Mouse (Mus musculus): ENCODE measurements around the gene Gm9817. TPM values are rescaled to one million over a fixed set of nuclear protein-coding genes. Genes with fewer than 3 reads are reported as not detected.

Gm9817 gene
- total and polyA plus RNA-seq, 2 experiments from 2014 or later = 0.11 TPM; not detected in 1

GRCm38 (mm10) chr13:45070366-45070765, 8.1 kb upstream of the Gm9817 start:
- no peak overlapping the region for H3K9ac ChIP-seq (replicated peaks; ENCODE audit: low read depth, low read length)
- H3K4me1 ChIP-seq (ENCODE audit: control insufficient read depth, insufficient read depth) = no peaks in the 10 kb centered on the region
- H3K36me3 ChIP-seq (replicated peaks; ENCODE audit: control insufficient read depth, insufficient read depth, low read length) = no peaks in the 10 kb centered on the region
- no peak overlapping the region for H3K27ac ChIP-seq (ENCODE audit: low read depth)
- H3K27me3 ChIP-seq (ENCODE audit: control insufficient read depth, insufficient read depth, low read length) = no peaks in the 10 kb centered on the region
- TF ChIP-seq EP300 (IDR thresholded peaks at IDR 0.05; ENCODE audit: low read depth) (no peak), CTCF (IDR thresholded peaks at IDR 0.05; ENCODE audit: low read depth) (no peak)
- no peak overlapping the region for H3K4me3 ChIP-seq (ENCODE audit: low read depth, low read length)
- H3K4me2 ChIP-seq (ENCODE audit: low read depth, low read length) = no peak overlapping the region
- 0 out of 2 replicates have a peak, but pooled peaks cover 7% of the 10 kb centered on the region for H3K9me3 ChIP-seq (replicated peaks; ENCODE audit: control insufficient read depth, low read length)
- no peak for ATAC-seq (ENCODE audit: insufficient read depth, low read depth)
- DNase-seq (ENCODE audit: low spot score) = no peak
- 45% methylated on average over 6 of the region's 6 CpGs for WGBS

- H3K4me2 ChIP-seq (ENCODE audit: low read depth, low read length) = no peak overlapping the region
- H3K4me3 ChIP-seq (ENCODE audit: low read depth, low read length) = no peak overlapping the region
- H3K27ac ChIP-seq (ENCODE audit: low read depth) = no peak overlapping the region
- H3K4me1 ChIP-seq (ENCODE audit: control insufficient read depth, insufficient read depth) = no peaks in the 10 kb centered on the region
- TF ChIP-seq CTCF (IDR thresholded peaks at IDR 0.05; ENCODE audit: low read depth) = no peak
- TF ChIP-seq EP300 (IDR thresholded peaks at IDR 0.05; ENCODE audit: low read depth) = no peak
- H3K9me3 ChIP-seq (replicated peaks; ENCODE audit: control insufficient read depth, low read length) = 0 out of 2 replicates have a peak, but pooled peaks cover 7% of the 10 kb centered on the region
- no peaks in the 10 kb centered on the region for H3K27me3 ChIP-seq (ENCODE audit: control insufficient read depth, insufficient read depth, low read length)
- no peak for DNase-seq (ENCODE audit: low spot score)
- no peak for ATAC-seq (ENCODE audit: insufficient read depth, low read depth)
- no peak overlapping the region for H3K9ac ChIP-seq (replicated peaks; ENCODE audit: low read depth, low read length)
- H3K36me3 ChIP-seq (replicated peaks; ENCODE audit: control insufficient read depth, insufficient read depth, low read length) = no peaks in the 10 kb centered on the region
Observed at GRCm38 (mm10) chr13:45075012-45075411, 3.5 kb upstream of the Gm9817 start.

GRCm38 (mm10) chr13:45075715-45076114, 2.8 kb upstream of the Gm9817 start:
- ATAC-seq (ENCODE audit: insufficient read depth, low read depth) (no peak), DNase-seq (ENCODE audit: low spot score) (no peak)
- WGBS = 92% methylated on average over 2 of the region's 2 CpGs
- H3K4me3 ChIP-seq (ENCODE audit: low read depth, low read length) = no peak overlapping the region
- H3K27me3 ChIP-seq (ENCODE audit: control insufficient read depth, insufficient read depth, low read length) = no peaks in the 10 kb centered on the region
- H3K9ac ChIP-seq (replicated peaks; ENCODE audit: low read depth, low read length) = no peak overlapping the region
- H3K36me3 ChIP-seq (replicated peaks; ENCODE audit: control insufficient read depth, insufficient read depth, low read length) = no peaks in the 10 kb centered on the region
- TF ChIP-seq EP300 (IDR thresholded peaks at IDR 0.05; ENCODE audit: low read depth) = no peak
- TF ChIP-seq CTCF (IDR thresholded peaks at IDR 0.05; ENCODE audit: low read depth) = no peak
- 0 out of 2 replicates have a peak, but pooled peaks cover 7% of the 10 kb centered on the region for H3K9me3 ChIP-seq (replicated peaks; ENCODE audit: control insufficient read depth, low read length)
- H3K4me1 ChIP-seq (ENCODE audit: control insufficient read depth, insufficient read depth) = no peaks in the 10 kb centered on the region
- no peak overlapping the region for H3K27ac ChIP-seq (ENCODE audit: low read depth)
- no peak overlapping the region for H3K4me2 ChIP-seq (ENCODE audit: low read depth, low read length)

- no peak overlapping the region for H3K27ac ChIP-seq (ENCODE audit: low read depth)
- WGBS = 86% methylated on average over 3 of the region's 3 CpGs
- no peak overlapping the region for H3K9ac ChIP-seq (replicated peaks; ENCODE audit: low read depth, low read length)
- no peak overlapping the region for H3K4me3 ChIP-seq (ENCODE audit: low read depth, low read length)
- TF ChIP-seq EP300 (IDR thresholded peaks at IDR 0.05; ENCODE audit: low read depth) = no peak
- TF ChIP-seq CTCF (IDR thresholded peaks at IDR 0.05; ENCODE audit: low read depth) = no peak
- H3K9me3 ChIP-seq (replicated peaks; ENCODE audit: control insufficient read depth, low read length) = peaks cover 8% of the 10 kb centered on the region; the same call in 1 of the 2 replicates
- no peak for ATAC-seq (ENCODE audit: insufficient read depth, low read depth)
- no peaks in the 10 kb centered on the region for H3K36me3 ChIP-seq (replicated peaks; ENCODE audit: control insufficient read depth, insufficient read depth, low read length)
- H3K4me1 ChIP-seq (ENCODE audit: control insufficient read depth, insufficient read depth) = peaks cover 9% of the 10 kb centered on the region; the same call in 1 of the 2 replicates
- no peaks in the 10 kb centered on the region for H3K27me3 ChIP-seq (ENCODE audit: control insufficient read depth, insufficient read depth, low read length)
- H3K4me2 ChIP-seq (ENCODE audit: low read depth, low read length) = no peak overlapping the region
- no peak for DNase-seq (ENCODE audit: low spot score)
Observed at GRCm38 (mm10) chr13:45080771-45081170, 2.3 kb downstream of the Gm9817 start.

DNA sequence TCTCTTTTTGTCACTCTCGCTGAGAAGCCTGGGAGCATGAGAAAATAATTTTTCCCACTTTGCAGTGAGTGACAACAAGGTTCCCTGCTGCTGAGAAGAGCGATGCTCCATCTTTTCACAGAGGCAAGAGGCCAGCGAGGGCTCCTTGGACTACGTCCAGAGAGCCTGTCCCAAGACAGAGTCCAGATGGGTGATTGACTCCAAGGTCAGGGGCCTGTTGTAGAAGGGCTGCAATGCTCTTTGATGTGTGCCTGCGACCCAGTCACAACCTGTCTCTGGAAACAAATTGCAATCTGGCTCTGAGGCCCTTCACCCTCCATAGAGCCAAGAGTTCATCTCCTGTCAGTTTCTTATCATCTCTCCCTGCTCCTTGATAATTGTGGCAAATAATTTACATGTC, 5.2 kb downstream of the Gm9817 start:
- Histone ChIP-seq H3K9me3 (replicated peaks; ENCODE audit: control insufficient read depth, low read length) (peaks cover 8% of the 10 kb centered on the region; the same call in 1 of the 2 replicates), H3K36me3 (replicated peaks; ENCODE audit: control insufficient read depth, insufficient read depth, low read length) (no peaks in the 10 kb centered on the region), H3K9ac (replicated peaks; ENCODE audit: low read depth, low read length) (no peak overlapping the region), H3K4me3 (ENCODE audit: low read depth, low read length) (no peak overlapping the region), H3K27ac (ENCODE audit: low read depth) (no peak overlapping the region), H3K4me1 (ENCODE audit: control insufficient read depth, insufficient read depth) (peaks cover 11% of the 10 kb centered on the region), H3K4me2 (ENCODE audit: low read depth, low read length) (no peak overlapping the region), H3K27me3 (ENCODE audit: control insufficient read depth, insufficient read depth, low read length) (no peaks in the 10 kb centered on the region)
- 3% methylated on average over 5 of the region's 5 CpGs for WGBS
- DNase-seq (ENCODE audit: low spot score) (peak; percentile 52), ATAC-seq (ENCODE audit: insufficient read depth, low read depth) (peak; percentile 64)
- no peak for TF ChIP-seq CTCF (IDR thresholded peaks at IDR 0.05; ENCODE audit: low read depth)

DNA sequence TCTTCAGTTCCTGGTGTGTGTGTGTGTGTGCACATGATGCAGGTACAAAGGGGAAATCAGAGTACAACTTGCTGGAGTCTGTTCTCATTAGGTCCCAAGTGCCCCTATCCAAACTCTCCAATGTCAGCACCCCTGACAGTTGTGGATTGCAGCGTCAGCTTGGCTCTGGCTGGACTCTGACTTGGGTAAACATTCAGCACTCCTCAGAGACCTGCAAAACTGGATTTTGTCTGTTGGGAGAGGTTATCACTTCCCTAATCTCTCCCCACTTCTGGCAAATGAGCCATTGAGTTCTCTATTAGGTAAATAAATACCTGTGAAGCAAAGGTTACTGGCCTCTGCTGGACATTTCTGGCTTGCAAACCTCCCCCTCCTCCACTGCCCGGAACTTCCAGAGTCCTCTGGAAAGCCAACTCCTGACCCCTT, 10.3 kb downstream of the Gm9817 start:
- Histone ChIP-seq H3K4me3 (ENCODE audit: low read depth, low read length) (no peak overlapping the region), H3K27ac (ENCODE audit: low read depth) (no peak overlapping the region), H3K9ac (replicated peaks; ENCODE audit: low read depth, low read length) (no peak overlapping the region), H3K4me2 (ENCODE audit: low read depth, low read length) (no peak overlapping the region), H3K4me1 (ENCODE audit: control insufficient read depth, insufficient read depth) (peaks cover 6% of the 10 kb centered on the region), H3K27me3 (ENCODE audit: control insufficient read depth, insufficient read depth, low read length) (0 out of 2 replicates have a peak, but pooled peaks cover 4% of the 10 kb centered on the region), H3K9me3 (replicated peaks; ENCODE audit: control insufficient read depth, low read length) (no peaks in the 10 kb centered on the region), H3K36me3 (replicated peaks; ENCODE audit: control insufficient read depth, insufficient read depth, low read length) (no peaks in the 10 kb centered on the region)
- DNase-seq (ENCODE audit: low spot score) (peak; percentile 10), ATAC-seq (ENCODE audit: insufficient read depth, low read depth) (no peak)
- WGBS = 12% methylated on average over 2 of the region's 2 CpGs
- TF ChIP-seq CTCF (IDR thresholded peaks at IDR 0.05; ENCODE audit: low read depth) (no peak), EP300 (IDR thresholded peaks at IDR 0.05; ENCODE audit: low read depth) (no peak)

Measured in heart, postnatal 0 days (tissue).